Mouse (Mus musculus) ES-Bruce4 (cell line): ENCODE measurements around the gene Phc2.

ENCODE experiments used
- CTCF ChIP-seq: IDR thresholded peaks from one replicate; pipeline ENCODE4 v1.8.1; 2011; ENCODE audit warnings: low read depth, low read length
- POLR2A ChIP-seq: IDR thresholded peaks from one replicate; pipeline ENCODE4 v1.8.1; 2011; ENCODE audit warnings: low read length; ENCODE audit not compliant: insufficient read depth

- TF ChIP-seq POLR2A (no peak), CTCF (no peak)
Observed at GRCm38 (mm10) chr4:128620572-128620971, 33.9 kb upstream of the Phc2 start.
